Mouse (Mus musculus) ES-E14 (cell line): ENCODE results near the gene Zfp111. TPM values are rescaled to one million over a fixed set of nuclear protein-coding genes. Genes with fewer than 3 reads are reported as not detected.

Experiments used
- DNase-seq: peaks from one replicate; pipeline ENCODE4 v3.0.0-alpha.2; 2013; ENCODE audit warnings: low read depth, low spot score
- H3K27ac ChIP-seq: 2 replicates; pipeline ENCODE4 v1.5.1; 2012; ENCODE audit warnings: low read depth, mild to moderate bottlenecking, low read length, moderate library complexity, mixed read lengths; ENCODE audit not compliant: poor library complexity, insufficient read depth, severe bottlenecking
- H3K36me3 ChIP-seq: 2 replicates; pipeline ENCODE4 v1.6.1; 2012; ENCODE audit warnings: mild to moderate bottlenecking, low read length, moderate library complexity, mixed read lengths; ENCODE audit not compliant: control insufficient read depth, poor library complexity, insufficient read depth, severe bottlenecking
- H3K4me1 ChIP-seq, 2 experiments: fragments of 150-350 bp in 1 of 2; sonication (generic) in 1 of 2; 2 replicates each; pipeline ENCODE4 v1.6.1; 2012; ENCODE audit warnings: low read length in 2 of 2, mild to moderate bottlenecking in 1 of 2, mixed read lengths in 1 of 2; ENCODE audit not compliant: control insufficient read depth in 2 of 2, insufficient read depth in 2 of 2, poor library complexity in 1 of 2
- H3K4me3 ChIP-seq, 2 experiments: fragments of 150-350 bp in 1 of 2; sonication (generic) in 1 of 2; 2 replicates each; pipeline ENCODE4 v1.5.1; 2012; ENCODE audit warnings: low read length in 2 of 2, low read depth in 1 of 2, mild to moderate bottlenecking in 1 of 2, mixed read lengths in 1 of 2; ENCODE audit not compliant: insufficient read depth in 1 of 2, poor library complexity in 1 of 2, severe bottlenecking in 1 of 2
- H3K9ac ChIP-seq: 2 replicates; pipeline ENCODE4 v1.6.1; 2012; ENCODE audit warnings: low read depth, mild to moderate bottlenecking, low read length, mixed read lengths; ENCODE audit not compliant: poor library complexity, insufficient read depth, severe bottlenecking
- H3K9me3 ChIP-seq: fragments of 150-350 bp; sonication (generic); 2 replicates; pipeline ENCODE4 v1.6.1; 2012; ENCODE audit warnings: low read depth, mild to moderate bottlenecking, low read length; ENCODE audit not compliant: control insufficient read depth, insufficient read depth
- CHD2 ChIP-seq: IDR thresholded peaks from 2 replicates; pipeline ENCODE4 v1.6.1; 2014; ENCODE audit warnings: mild to moderate bottlenecking, low read depth, low read length, inconsistent platforms
- HCFC1 ChIP-seq: IDR thresholded peaks from 2 replicates; pipeline ENCODE4 v1.6.1; 2012; ENCODE audit warnings: low read length, inconsistent platforms, borderline replicate concordance; ENCODE audit not compliant: insufficient read depth
- MAFK ChIP-seq: IDR thresholded peaks from 2 replicates; pipeline ENCODE4 v1.6.1; 2014; ENCODE audit warnings: mild to moderate bottlenecking, low read depth, low read length, inconsistent platforms; ENCODE audit not compliant: insufficient read depth
- ZC3H11A ChIP-seq: IDR thresholded peaks from 2 replicates; pipeline ENCODE4 v1.6.1; 2012; ENCODE audit warnings: low read depth, mild to moderate bottlenecking, inconsistent platforms, low read length, borderline replicate concordance
- ZNF384 ChIP-seq: IDR thresholded peaks from 2 replicates; pipeline ENCODE4 v1.6.1; 2012; ENCODE audit warnings: low read depth, low read length, inconsistent platforms
- in situ Hi-C, 2 experiments: fragments of 600-800 bp; cut with MboI; formaldehyde crosslinking; loops; one replicate each; pipeline ENCODE4 v1.15.1; 2025; ENCODE audit warnings: low sequenced_read_pairs in 2 of 2, inconsistent platforms in 1 of 2; ENCODE audit not compliant: unreplicated experiment in 2 of 2
- total RNA-seq: library from RNA; depleted of rRNA; stranded (reverse); fragments of 300-350 nt; gene quantifications from 2 replicates; pipeline ENCODE4 v1.2.3, GENCODE M21; 2012

Gene Zfp111
- total RNA-seq, 1 experiment = 8.5 TPM

DNA sequence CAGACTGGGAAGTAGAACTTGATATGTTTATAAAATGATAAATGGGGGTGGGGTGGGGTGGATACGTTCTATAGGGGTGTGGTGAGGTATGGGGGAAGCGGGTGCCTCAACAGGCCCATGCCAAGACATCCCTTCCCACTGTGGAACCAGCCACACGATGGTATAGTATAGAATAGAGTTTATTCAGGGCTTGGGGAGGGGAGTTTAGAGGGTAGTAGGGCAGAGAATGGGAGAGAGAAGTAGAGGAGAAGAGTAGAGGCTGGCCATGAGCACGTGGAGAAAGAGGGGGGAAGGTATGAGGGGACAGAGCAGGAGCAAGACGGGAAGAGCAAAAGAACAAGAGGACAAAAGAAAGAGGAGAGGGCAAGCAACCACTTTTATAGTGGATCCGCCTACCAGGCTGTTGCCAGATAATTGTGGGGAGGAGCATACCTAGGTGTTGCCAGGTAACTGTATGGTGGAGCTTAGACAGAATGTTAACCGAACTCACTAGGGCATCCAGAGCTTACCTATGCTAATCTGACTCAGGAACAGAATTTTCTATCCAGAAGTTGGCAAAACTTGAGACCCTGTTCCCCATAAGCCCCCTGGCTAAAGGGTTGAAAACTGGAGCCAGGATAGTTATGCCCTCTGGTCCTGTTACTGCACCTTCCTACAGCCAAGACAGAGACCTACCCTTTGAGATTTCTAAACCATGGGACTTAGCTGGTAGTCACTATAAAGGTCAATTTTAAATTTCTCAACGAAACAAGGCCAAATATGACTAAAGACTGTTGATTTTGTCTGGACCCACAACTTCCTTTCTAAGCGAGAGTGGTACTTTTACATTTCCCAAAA lies 42.8 kb upstream of the Zfp111 start:
- in situ Hi-C loops = no loop called here
- DNase-seq = peak; percentile 35
- TF ChIP-seq MAFK = no peak
- no peak for TF ChIP-seq ZNF384
- no peak for TF ChIP-seq CHD2
- TF ChIP-seq HCFC1 = no peak
- TF ChIP-seq ZC3H11A = no peak
- Histone ChIP-seq H3K9ac (no peak overlapping the region), H3K4me1 (no peaks in the 10 kb centered on the region), H3K36me3 (no peaks in the 10 kb centered on the region), H3K9me3 (no peaks in the 10 kb centered on the region), H3K4me3 (peak overlapping the region in 1 of 2 experiments; percentile 75; a peak in 2 of 4 replicates), H3K27ac (no peak overlapping the region)

DNA sequence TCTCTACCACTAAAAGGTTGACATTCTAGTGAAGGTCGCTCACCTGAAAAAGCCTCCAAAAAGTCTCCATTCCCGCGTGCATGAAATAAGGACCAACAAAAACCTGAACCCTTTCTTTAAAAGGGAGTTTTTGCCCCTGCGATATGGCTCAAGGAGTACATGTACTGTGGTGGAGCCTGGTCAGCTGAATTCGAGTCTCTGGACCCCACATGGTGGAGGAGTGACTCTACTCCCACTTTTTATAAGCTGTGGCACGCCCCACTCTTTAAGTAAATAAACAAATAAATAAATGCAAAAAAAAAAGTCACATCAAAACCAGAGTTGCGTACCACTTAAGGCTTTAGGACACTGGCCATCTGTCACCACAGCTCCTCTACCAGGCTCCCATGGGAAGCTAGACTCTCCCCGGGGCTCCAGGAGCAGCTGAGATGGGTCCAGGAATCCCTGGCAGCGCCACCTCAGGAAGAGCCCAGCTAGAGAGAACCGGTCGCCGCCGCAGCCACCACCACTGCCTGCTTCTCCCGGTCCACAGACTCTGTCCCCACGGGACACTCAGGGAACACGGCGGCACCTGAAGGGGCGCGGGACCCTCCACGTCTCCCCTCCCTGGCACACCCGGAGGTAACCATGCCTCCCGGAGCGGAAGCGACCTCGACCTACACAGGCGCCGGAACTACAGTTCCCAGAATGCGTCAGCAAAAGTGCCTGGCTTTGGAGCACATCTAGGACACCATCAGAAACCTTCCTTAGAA lies 26.0 kb upstream of the Zfp111 start, which contains the start of gene Zfp109:
TSS of gene Zfp109 (minus strand) at position 521 of the 752 bp plus-strand sequence.
- in situ Hi-C loops = no loop called here
- peak; percentile 56 for DNase-seq
- Histone ChIP-seq H3K9ac (peak within 1 kb of the TSS; percentile 94), H3K4me1 (no peaks in the 10 kb centered on the region), H3K4me3 (peak within 1 kb of the TSS; percentile 100), H3K36me3 (no peaks in the 10 kb centered on the region), H3K9me3 (no peaks in the 10 kb centered on the region), H3K27ac (no peak within 1 kb of the TSS)
- TF ChIP-seq ZNF384 = no peak
- TF ChIP-seq HCFC1 = peak; percentile 91

GRCm38 (mm10) chr7:24210296-24210695 lies 947 bp downstream of the Zfp111 start:
- Histone ChIP-seq H3K9ac (no peak overlapping the region), H3K36me3 (peaks cover 6% of the 10 kb centered on the region; the same call in 1 of the 2 replicates), H3K27ac (no peak overlapping the region), H3K9me3 (no peaks in the 10 kb centered on the region), H3K4me3 (no peak overlapping the region), H3K4me1 (peaks cover 0 to 2% of the 10 kb centered on the region in 2 experiments; a peak in 1 of 4 replicates)
- in situ Hi-C loops = no loop called here
- no peak for TF ChIP-seq HCFC1
- no peak for TF ChIP-seq MAFK
- no peak for TF ChIP-seq ZNF384
- TF ChIP-seq CHD2 = no peak
- TF ChIP-seq ZC3H11A = no peak
- DNase-seq = no peak

GRCm38 (mm10) chr7:24208282-24208886 lies 2.9 kb downstream of the Zfp111 start:
- Histone ChIP-seq H3K9me3 (no peaks in the 10 kb centered on the region), H3K9ac (no peak overlapping the region), H3K4me1 (peaks cover 0 to 2% of the 10 kb centered on the region in 2 experiments; a peak in 1 of 4 replicates), H3K4me3 (peak overlapping the region in 1 of 2 experiments; percentile 78; a peak in 1 of 4 replicates), H3K36me3 (peaks cover 6% of the 10 kb centered on the region; the same call in 1 of the 2 replicates), H3K27ac (no peak overlapping the region)
- no peak for DNase-seq
- TF ChIP-seq ZC3H11A (no peak), MAFK (no peak), HCFC1 (no peak), ZNF384 (no peak), CHD2 (no peak)
- in situ Hi-C loops = no loop called here
